Mouse (Mus musculus) midbrain, embryonic 10.5 days (tissue): ENCODE results near the gene Cyp2d9. TPM values are rescaled to one million over a fixed set of nuclear protein-coding genes. Genes with fewer than 3 reads are reported as not detected.
"Not testable (repeated sequence)": the region's sequence is repeated elsewhere in the genome, so short reads cannot be mapped to it uniquely, and the experiment has no call there.

Source experiments
- DNase-seq: peaks from one replicate; pipeline ENCODE4 v3.0.0-alpha.2; 2017; ENCODE audit warnings: low spot score
- H3K27ac ChIP-seq: fragments of 300-500 bp; sonication (generic); replicated peaks from 2 replicates; pipeline ENCODE4 v1.5.1; 2016; ENCODE audit warnings: mild to moderate bottlenecking
- H3K27me3 ChIP-seq: fragments of 300-500 bp; sonication (generic); 2 replicates; pipeline ENCODE4 v1.6.1; 2016; ENCODE audit warnings: low read depth, mild to moderate bottlenecking; ENCODE audit not compliant: poor library complexity, severe bottlenecking
- H3K36me3 ChIP-seq: fragments of 300-500 bp; sonication (generic); 2 replicates; pipeline ENCODE4 v1.6.1; 2016; ENCODE audit warnings: mild to moderate bottlenecking, moderate library complexity
- H3K4me1 ChIP-seq: fragments of 300-500 bp; sonication (generic); 2 replicates; pipeline ENCODE4 v1.6.1; 2016
- H3K4me3 ChIP-seq: fragments of 300-500 bp; sonication (generic); 2 replicates; pipeline ENCODE4 v1.5.1; 2016; ENCODE audit warnings: mild to moderate bottlenecking, moderate library complexity
- H3K9me3 ChIP-seq: fragments of 300-500 bp; sonication (generic); replicated peaks from 2 replicates; pipeline ENCODE4 v1.6.1; 2016; ENCODE audit warnings: mild to moderate bottlenecking
- WGBS: fragments of 180-500 bp; shearing (Covaris S2); methylation state at CpG from one replicate; pipeline ENCODE4 v1.1.7; 2016; 5-methylcytosine and 5-hydroxymethylcytosine counted together
- polyA plus RNA-seq: library from polyadenylated mRNA; unstranded; fragments of >200 nt; fragmentation: Nextera tagmentation; extraction: Ambion mirVana; gene quantifications from 2 replicates; pipeline ENCODE4 v1.2.1, GENCODE M21; 2016

The Cyp2d9 gene
- polyA plus RNA-seq, 1 experiment from 2014 or later: not detected

DNA sequence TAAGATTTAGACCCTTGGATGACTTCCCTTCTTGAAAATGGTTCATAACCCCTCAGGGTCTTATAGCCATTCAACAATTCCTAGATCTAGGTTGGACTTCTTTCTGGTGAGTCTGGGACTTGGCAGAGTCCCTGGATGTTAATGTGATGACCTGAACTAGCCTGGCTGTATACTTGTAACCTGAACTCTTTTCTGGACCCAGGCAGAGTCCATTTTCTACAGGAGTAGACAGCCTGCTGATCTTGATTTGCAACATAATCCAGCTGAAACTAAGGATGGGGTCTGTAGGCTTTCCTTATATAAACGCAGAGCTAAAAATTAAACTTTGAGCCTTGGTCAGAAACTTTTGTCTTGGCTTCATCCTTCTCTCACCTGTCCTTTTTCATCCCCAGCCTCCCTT is 14.6 kb upstream of the Cyp2d9 start:
- 80% methylated on average over 1 of the region's 1 CpGs for WGBS
- no peak overlapping the region for H3K27ac ChIP-seq

DNA sequence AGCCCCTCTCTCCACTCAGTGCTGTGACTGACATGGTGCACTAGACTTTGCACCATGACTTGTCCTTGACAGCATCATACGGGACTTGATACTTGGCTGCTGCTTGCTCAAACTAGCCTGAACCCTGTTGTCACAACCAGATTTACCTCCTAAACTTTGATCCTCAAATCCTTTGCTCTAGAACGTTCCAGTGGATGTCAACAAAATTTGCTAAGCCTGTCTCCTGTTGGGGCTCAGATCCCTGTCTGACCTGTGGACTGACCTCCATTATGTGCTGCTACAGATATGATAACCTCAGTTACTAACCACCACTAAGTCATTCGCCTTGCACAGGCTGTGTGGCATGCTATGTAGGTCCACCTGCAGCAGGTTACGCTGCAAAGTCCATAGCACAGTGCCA is 10.3 kb upstream of the Cyp2d9 start:
- WGBS: 78% methylated on average over 4 of the region's 4 CpGs
- no peaks in the 10 kb centered on the region for H3K4me1 ChIP-seq
- no peak overlapping the region for H3K27ac ChIP-seq
- no peaks in the 10 kb centered on the region for H3K36me3 ChIP-seq
- no peaks in the 10 kb centered on the region for H3K9me3 ChIP-seq
- DNase-seq: no peak
- no peaks in the 10 kb centered on the region for H3K27me3 ChIP-seq
- H3K4me3 ChIP-seq: no peak overlapping the region

More for the DNA sequence above, 14.6 kb upstream of the Cyp2d9 start:
- DNase-seq: no peak
- Histone ChIP-seq H3K36me3 (no peaks in the 10 kb centered on the region), H3K4me3 (no peak overlapping the region), H3K4me1 (peaks cover 11% of the 10 kb centered on the region), H3K27me3 (no peaks in the 10 kb centered on the region), H3K9me3 (no peaks in the 10 kb centered on the region)

DNA sequence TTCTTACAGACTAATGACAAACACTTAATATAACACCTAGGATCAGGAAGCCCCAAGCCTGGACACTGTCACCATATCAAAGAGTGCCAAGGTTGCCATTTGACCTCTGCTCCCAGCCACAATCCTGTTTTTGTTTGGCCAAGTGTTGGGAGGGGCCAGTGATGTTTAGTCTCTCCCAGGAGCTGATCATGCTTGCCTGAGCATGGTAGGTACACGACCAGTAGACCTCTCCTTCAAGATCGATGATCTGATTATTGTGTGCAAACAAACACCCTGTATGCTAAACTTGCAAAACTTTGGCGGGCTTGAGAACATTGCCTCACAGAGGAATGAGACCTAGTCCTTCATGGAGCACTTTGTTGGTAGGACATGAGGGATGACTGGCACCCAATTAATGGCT is 9.8 kb upstream of the Cyp2d9 start:
- Histone ChIP-seq H3K9me3 (no peaks in the 10 kb centered on the region; the same call in 1 of the 2 replicates), H3K36me3 (no peaks in the 10 kb centered on the region), H3K27me3 (no peaks in the 10 kb centered on the region), H3K4me1 (no peaks in the 10 kb centered on the region), H3K27ac (no peak overlapping the region), H3K4me3 (no peak overlapping the region)
- no peak for DNase-seq
- WGBS: 82% methylated on average over 3 of the region's 3 CpGs

DNA sequence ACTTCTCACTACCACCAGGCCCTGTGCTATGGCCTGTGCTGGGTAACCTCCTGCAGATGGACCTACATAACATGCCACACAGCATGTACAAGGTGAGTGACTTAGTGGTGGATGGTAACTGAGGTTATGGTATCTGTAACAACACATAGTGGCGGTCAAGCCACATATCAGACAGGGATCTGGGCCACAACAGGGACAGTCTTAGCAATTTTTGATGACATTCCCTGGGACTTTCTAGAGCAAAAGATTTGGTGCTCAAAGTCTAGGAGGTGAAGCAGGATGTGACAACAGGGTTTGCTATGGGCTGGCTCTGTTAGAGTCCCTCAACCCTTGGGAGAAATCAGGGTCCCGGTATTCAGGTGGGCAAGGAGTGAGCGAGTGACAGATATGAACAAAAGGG is 384 bp downstream of the Cyp2d9 start:
- H3K27me3 ChIP-seq: no peaks in the 10 kb centered on the region
- no peaks in the 10 kb centered on the region for H3K36me3 ChIP-seq
- 91% methylated on average over 3 of the region's 3 CpGs for WGBS
- H3K4me3 ChIP-seq: no peak overlapping the region
- H3K9me3 ChIP-seq: peaks cover 26% of the 10 kb centered on the region
- H3K27ac ChIP-seq: no peak overlapping the region
- H3K4me1 ChIP-seq: no peaks in the 10 kb centered on the region
- DNase-seq: no peak

DNA sequence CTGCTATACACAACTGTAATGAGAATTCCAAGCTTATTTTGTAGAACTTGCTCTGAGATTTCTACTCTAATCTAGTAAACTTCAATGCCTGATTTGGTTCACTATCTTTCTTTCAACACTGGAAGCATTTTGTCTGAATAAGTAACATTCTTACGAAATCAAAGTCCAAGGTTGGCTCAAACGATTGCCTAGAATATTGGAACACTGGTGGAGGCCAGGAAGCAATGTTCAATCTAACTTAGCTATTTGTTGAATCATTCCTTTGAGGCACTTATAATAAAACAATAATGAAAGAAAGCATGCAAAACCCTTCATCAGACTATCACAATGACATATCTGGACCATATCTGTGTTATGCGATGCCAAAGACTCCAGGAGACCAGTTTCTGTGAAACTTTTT is 1.3 kb downstream of the Cyp2d9 start:
- peaks cover 25% of the 10 kb centered on the region for H3K9me3 ChIP-seq
- WGBS: 91% methylated on average over 3 of the region's 3 CpGs
- H3K27ac ChIP-seq: no peak overlapping the region
- no peaks in the 10 kb centered on the region for H3K27me3 ChIP-seq
- no peaks in the 10 kb centered on the region for H3K4me1 ChIP-seq
- no peak for DNase-seq
- no peak overlapping the region for H3K4me3 ChIP-seq
- no peaks in the 10 kb centered on the region for H3K36me3 ChIP-seq

DNA sequence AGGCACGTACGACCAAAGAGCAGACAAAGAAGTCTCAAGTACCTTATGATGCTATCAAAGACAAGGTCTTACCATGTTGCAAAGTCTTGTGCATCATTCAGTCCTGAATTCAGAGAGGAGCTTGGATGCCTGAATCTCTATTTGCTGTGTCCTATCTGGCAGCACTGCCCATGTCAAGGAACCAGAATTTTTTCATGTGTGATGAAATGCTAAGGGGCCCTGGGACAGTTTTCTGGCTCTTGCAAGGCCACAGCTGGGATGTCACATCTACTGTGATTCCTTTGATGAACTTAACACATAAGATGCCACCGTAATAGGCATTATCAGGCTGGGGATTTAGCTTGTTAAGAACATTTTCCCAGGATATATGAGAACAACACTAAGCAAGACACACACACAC is 1.8 kb downstream of the Cyp2d9 start:
- 88% methylated on average over 3 of the region's 3 CpGs for WGBS
- H3K36me3 ChIP-seq: no peaks in the 10 kb centered on the region
- H3K27ac ChIP-seq: no peak overlapping the region
- H3K4me3 ChIP-seq: no peak overlapping the region
- no peaks in the 10 kb centered on the region for H3K27me3 ChIP-seq
- H3K4me1 ChIP-seq: no peaks in the 10 kb centered on the region
- H3K9me3 ChIP-seq: peaks cover 21% of the 10 kb centered on the region
- DNase-seq: no peak

DNA sequence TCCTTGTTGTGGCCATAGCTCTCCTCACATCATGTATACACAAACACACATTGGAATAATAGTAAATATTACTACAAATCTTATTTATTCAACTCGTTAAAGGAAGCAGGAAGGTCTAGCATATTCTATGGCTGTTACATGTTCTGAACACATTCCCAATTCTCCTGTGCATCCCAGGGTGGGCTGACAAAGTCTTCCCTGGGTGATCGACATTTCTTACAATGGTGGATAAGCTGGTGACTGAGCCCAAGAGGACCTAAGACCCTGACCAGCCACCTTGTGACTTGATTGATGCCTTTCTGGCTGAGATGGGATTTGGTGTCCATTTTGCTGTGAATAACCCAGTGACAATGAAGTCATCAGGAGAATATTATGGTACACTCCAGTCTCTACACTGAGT is 2.4 kb downstream of the Cyp2d9 start:
- Histone ChIP-seq H3K4me3 (no peak overlapping the region), H3K9me3 (peaks cover 20% of the 10 kb centered on the region), H3K36me3 (no peaks in the 10 kb centered on the region), H3K27ac (no peak overlapping the region), H3K4me1 (no peaks in the 10 kb centered on the region), H3K27me3 (no peaks in the 10 kb centered on the region)
- DNase-seq: no peak
- 86% methylated on average over 2 of the region's 2 CpGs for WGBS

DNA sequence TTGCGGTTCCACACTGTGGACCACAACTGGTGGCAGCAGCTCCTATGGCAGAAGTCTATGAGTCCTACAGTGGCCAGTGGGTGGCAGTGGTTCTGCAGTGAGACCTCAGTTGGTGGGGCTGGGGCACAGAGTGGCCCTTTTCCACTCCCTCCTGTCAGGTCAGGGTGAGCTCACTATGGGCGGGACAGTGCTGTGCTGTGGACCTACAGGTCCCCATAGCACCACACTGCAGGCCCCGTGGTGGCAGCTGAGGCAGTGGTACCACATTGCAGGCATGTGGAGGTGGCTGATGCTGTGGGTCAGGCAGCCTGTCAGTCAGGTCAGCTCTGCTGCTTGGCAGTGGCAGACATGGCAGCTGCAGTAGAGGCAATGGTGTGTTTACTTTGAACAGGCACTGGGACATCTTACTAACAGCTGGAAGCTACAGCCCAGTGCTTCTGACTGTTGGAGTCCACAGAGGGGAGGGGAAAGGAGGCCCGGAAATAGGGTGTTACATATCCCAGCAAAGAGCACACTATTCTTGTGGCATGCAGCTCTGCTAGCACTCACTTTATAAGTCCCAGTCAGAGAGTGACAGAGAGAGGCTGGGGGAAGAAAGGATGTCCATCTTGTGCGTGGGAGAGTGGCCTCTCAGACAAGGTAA is 4.9 kb downstream of the Cyp2d9 start:
- no peak overlapping the region for H3K27ac ChIP-seq
- DNase-seq: no peak
- 72% methylated on average over 5 of the region's 5 CpGs for WGBS

DNA sequence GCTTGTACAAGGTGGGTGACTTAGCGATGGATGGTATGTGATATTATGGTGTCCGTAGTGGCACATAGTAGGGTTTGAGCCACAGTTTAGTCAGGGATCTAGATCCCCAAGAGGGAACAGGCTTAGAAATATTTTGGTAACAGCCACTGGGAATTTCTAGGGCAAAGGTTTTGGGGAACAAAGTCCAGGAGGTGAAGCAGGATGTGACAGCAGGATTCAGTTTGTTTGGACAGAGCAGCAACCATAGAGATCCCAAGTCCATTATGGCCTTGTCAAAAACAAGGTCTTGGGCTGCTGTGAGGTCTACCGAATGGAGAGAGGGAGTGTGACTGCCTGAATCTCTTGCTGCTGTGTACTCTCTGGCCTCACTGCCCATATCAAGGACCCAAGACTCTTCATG is 10.4 kb downstream of the Cyp2d9 start:
- no peak overlapping the region for H3K27ac ChIP-seq
- H3K36me3 ChIP-seq: no peaks in the 10 kb centered on the region
- H3K4me1 ChIP-seq: peaks cover 11% of the 10 kb centered on the region
- no peaks in the 10 kb centered on the region for H3K9me3 ChIP-seq
- no peak overlapping the region for H3K4me3 ChIP-seq
- no peaks in the 10 kb centered on the region for H3K27me3 ChIP-seq
- DNase-seq: no peak
- WGBS: 90% methylated on average over 3 of the region's 3 CpGs

More for the DNA sequence above, 4.9 kb downstream of the Cyp2d9 start:
- no peaks in the 10 kb centered on the region for H3K36me3 ChIP-seq
- H3K4me3 ChIP-seq: no peak overlapping the region
- no peaks in the 10 kb centered on the region for H3K4me1 ChIP-seq
- H3K9me3 ChIP-seq: peaks cover 14% of the 10 kb centered on the region
- no peaks in the 10 kb centered on the region for H3K27me3 ChIP-seq

DNA sequence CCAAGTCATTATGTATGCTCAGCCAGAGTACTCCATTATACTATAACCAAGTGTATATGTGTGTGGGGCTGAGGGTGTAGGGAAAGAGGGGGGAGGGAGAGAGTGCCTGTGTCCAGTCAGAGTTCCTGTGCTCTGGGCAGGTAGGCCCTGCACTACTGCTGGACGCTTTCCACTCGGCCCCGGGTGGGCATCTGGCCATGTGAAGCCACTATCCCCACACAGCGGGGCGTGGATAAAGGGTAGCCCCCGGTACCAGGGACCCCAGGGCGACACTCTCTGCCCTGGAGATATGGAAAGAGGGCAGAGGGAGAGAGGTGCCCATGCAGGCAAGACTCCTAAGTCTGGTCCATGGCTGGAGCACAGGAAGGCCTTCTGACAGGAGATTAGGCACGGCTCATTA is 12.0 kb downstream of the Cyp2d9 start:
- 84% methylated on average over 8 of the region's 8 CpGs for WGBS
- no peak overlapping the region for H3K4me3 ChIP-seq
- DNase-seq: no peak
- peak overlapping the region; percentile 68 for H3K27ac ChIP-seq
- peaks cover 11% of the 10 kb centered on the region for H3K4me1 ChIP-seq
- H3K27me3 ChIP-seq: no peaks in the 10 kb centered on the region
- H3K36me3 ChIP-seq: no peaks in the 10 kb centered on the region
- H3K9me3 ChIP-seq: no peaks in the 10 kb centered on the region

DNA sequence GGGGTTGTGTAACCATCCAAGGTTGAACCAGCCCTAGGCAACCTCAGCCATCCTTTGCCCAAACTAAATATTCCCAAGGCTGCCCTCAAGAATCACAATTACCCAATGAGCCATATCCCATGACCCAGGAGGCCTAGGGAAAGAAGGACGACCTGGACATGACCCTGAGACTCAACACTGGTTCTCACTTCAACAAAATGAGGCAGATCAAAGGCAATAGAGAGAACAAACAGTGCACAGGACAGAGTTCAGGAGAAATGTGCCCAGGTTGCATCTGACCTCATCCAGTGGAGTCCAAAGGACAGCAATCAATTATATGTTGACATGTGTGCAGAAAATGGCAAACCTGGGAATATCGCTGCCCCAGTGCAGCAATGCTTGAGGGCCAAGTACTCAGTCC is 16.8 kb downstream of the Cyp2d9 start:
- not testable (repeated sequence) for H3K27ac ChIP-seq, H3K9me3 ChIP-seq, H3K36me3 ChIP-seq, H3K4me3 ChIP-seq, H3K27me3 ChIP-seq, DNase-seq
- WGBS: 83% methylated on average over 2 of the region's 2 CpGs
- H3K4me1 ChIP-seq: peaks cover 10% of the 10 kb centered on the region

DNA sequence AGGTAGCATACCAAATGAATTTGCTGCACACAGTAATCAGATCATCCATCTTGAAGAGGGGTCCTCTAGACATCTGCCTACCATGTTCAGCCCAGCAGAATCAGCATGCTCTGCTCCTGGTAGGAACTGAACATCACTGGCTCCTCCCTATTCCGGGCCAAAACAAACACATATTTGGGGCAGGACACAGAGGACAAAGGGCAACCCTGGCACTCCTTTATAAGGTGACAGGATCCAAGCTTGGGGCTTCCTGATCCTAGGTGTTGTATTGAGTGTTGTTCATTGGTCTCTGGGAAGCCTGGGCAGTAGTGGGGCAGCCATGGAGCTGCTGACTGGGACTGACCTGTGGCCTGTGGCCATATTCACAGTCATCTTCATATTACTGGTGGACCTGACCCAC is 18.9 kb downstream of the Cyp2d9 start:
- DNase-seq, H3K27ac ChIP-seq, H3K36me3 ChIP-seq, H3K27me3 ChIP-seq, H3K4me3 ChIP-seq, H3K9me3 ChIP-seq, H3K4me1 ChIP-seq: not testable (repeated sequence)
- 95% methylated on average over 1 of the region's 1 CpGs for WGBS

DNA sequence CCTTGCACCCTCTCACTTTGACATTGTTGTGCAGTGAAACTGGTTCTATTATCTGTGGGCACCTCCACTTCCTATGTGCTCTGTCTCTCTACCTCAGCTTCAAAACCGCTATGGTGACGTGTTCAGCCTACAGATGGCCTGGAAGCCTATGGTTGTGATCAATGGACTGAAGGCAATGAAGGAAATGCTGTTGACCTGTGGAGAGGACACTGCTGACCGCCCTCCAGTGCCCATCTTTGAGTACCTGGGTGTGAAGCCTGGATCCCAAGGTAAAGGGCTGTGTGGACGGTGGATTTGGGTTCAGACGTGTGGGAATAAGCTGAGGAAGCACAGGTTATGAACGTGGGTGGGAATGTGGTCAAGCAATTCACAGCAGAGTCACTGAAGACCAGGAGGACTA is 20.3 kb downstream of the Cyp2d9 start:
- not testable (repeated sequence) for H3K36me3 ChIP-seq, H3K27me3 ChIP-seq, H3K27ac ChIP-seq, H3K9me3 ChIP-seq, DNase-seq, H3K4me3 ChIP-seq, H3K4me1 ChIP-seq
- 83% methylated on average over 6 of the region's 6 CpGs for WGBS
